ENCODE assay signal across 9 mouse cellular contexts in genomic region chr19:52854068-52854682, GRCm38 (mm10).
DNase-seq lines count a peak whose midpoint lies in the region; ATAC-seq and TF ChIP-seq lines count a peak whose summit lies in the region.
"Had no signal": no experiment of that assay in that cellular context is flagged by ENCODE, and none has a peak within 500 bp of the region (broad histone marks: within the 10 kb centered on the region; RNA-seq: fewer than 3 reads in every experiment).

No protein-coding gene starts in this region.

- H3K4me3 ChIP-seq in forebrain, postnatal 0 days (ENCODE audit: low read depth, low read length): no peak overlapping the region
- H3K4me3 ChIP-seq in forebrain, embryonic 10.5 days: no peak overlapping the region
- H3K4me3 ChIP-seq in forebrain, embryonic 13.5 days: no peak overlapping the region
- H3K4me3 ChIP-seq: heart, embryonic 13.5 days had no signal

- intact Hi-C loops in gastrocnemius, postnatal 14 days (cut with DNase I; ENCODE audit: low total_unique reads): no loop called here
- intact Hi-C loops in left cerebral cortex, postnatal 4 days (cut with DNase I): no loop called here

- no peak overlapping the region for H3K9ac ChIP-seq in forebrain, postnatal 0 days
- no peak overlapping the region for H3K9ac ChIP-seq in forebrain, embryonic 13.5 days
- H3K9ac ChIP-seq: heart, embryonic 13.5 days had no signal

- no peak overlapping the region for H3K4me2 ChIP-seq in forebrain, postnatal 0 days (ENCODE audit: low read depth)
- H3K4me2 ChIP-seq in forebrain, embryonic 13.5 days: no peak overlapping the region
- H3K4me2 ChIP-seq: heart, embryonic 13.5 days had no signal

- 77% methylated on average over 7 of the region's 7 CpGs for WGBS in forebrain, postnatal 0 days
- WGBS in forebrain, embryonic 10.5 days: 91% methylated on average over 7 of the region's 7 CpGs
- 91% methylated on average over 7 of the region's 7 CpGs for WGBS in forebrain, embryonic 13.5 days

- no peaks in the 10 kb centered on the region for H3K27me3 ChIP-seq in forebrain, postnatal 0 days (ENCODE audit: insufficient read depth, low read length)
- H3K27me3 ChIP-seq in forebrain, embryonic 10.5 days (ENCODE audit: poor library complexity, severe bottlenecking): no peaks in the 10 kb centered on the region
- no peaks in the 10 kb centered on the region for H3K27me3 ChIP-seq in forebrain, embryonic 13.5 days
- H3K27me3 ChIP-seq: heart, embryonic 13.5 days had no signal

- no peaks in the 10 kb centered on the region for H3K36me3 ChIP-seq in forebrain, postnatal 0 days (ENCODE audit: insufficient read depth)
- no peaks in the 10 kb centered on the region for H3K36me3 ChIP-seq in forebrain, embryonic 10.5 days (replicated peaks)
- H3K36me3 ChIP-seq in forebrain, embryonic 13.5 days (ENCODE audit: poor library complexity, severe bottlenecking): no peaks in the 10 kb centered on the region
- H3K36me3 ChIP-seq: heart, embryonic 13.5 days had no signal

- H3K9me3 ChIP-seq in forebrain, postnatal 0 days (ENCODE audit: low read length): no peaks in the 10 kb centered on the region
- no peaks in the 10 kb centered on the region for H3K9me3 ChIP-seq in forebrain, embryonic 10.5 days
- no peaks in the 10 kb centered on the region for H3K9me3 ChIP-seq in forebrain, embryonic 13.5 days (replicated peaks)
- H3K9me3 ChIP-seq: heart, embryonic 13.5 days had no signal

- peak; percentile 94 for ATAC-seq in forebrain, postnatal 0 days
- ATAC-seq in forebrain, embryonic 13.5 days: no peak
- ATAC-seq in monocyte, adult 5-6 weeks (replicated peaks; ENCODE audit: insufficient number of reproducible peaks, low FRiP score, low TSS enrichment, poor library complexity, severe bottlenecking): no peak

- H3K27ac ChIP-seq in forebrain, postnatal 0 days (ENCODE audit: low read depth, low read length): no peak overlapping the region
- H3K27ac ChIP-seq in forebrain, embryonic 10.5 days: no peak overlapping the region
- H3K27ac ChIP-seq in forebrain, embryonic 13.5 days: no peak overlapping the region
- H3K27ac ChIP-seq: heart, embryonic 13.5 days had no signal

- H3K4me1 ChIP-seq in forebrain, postnatal 0 days (ENCODE audit: insufficient read depth): no peaks in the 10 kb centered on the region
- H3K4me1 ChIP-seq in forebrain, embryonic 10.5 days: no peaks in the 10 kb centered on the region
- H3K4me1 ChIP-seq in forebrain, embryonic 13.5 days: no peaks in the 10 kb centered on the region
- H3K4me1 ChIP-seq: heart, embryonic 13.5 days had no signal

- DNase-seq in forebrain, postnatal 0 days: peak; percentile 56
- no peak for DNase-seq in forebrain, embryonic 10.5 days (ENCODE audit: extremely low spot score, low spot score)
- peak; percentile 47 for DNase-seq in Muller cell, postnatal 12 days (ENCODE audit: inconsistent ontology term)
- DNase-seq in gastrocnemius, postnatal 14 days: peak; percentile 38
- peak; percentile 2 for DNase-seq in left cerebral cortex, postnatal 4 days
- no peak for DNase-seq in cerebellum, adult 9-10 months

- no peak for TF ChIP-seq CTCF in forebrain, postnatal 0 days (IDR thresholded peaks at IDR 0.05; ENCODE audit: low read depth)

Comparison
In these comparisons a context has a peak if more than half of its experiments do, and no peak if none do; other contexts are left out.
1. DNase-seq: peak in forebrain, postnatal 0 days (single experiment), Muller cell, postnatal 12 days (single experiment), gastrocnemius, postnatal 14 days (single experiment) and left cerebral cortex, postnatal 4 days (single experiment); none in forebrain, embryonic 10.5 days (single experiment) and cerebellum, adult 9-10 months (single experiment).